Mouse (Mus musculus) forebrain, postnatal 0 days (tissue): Measurements from ENCODE around the gene Hp1bp3. TPM values are rescaled to one million over a fixed set of nuclear protein-coding genes. Genes with fewer than 3 reads are reported as not detected.

Experiments used
- ATAC-seq: fragments of 200-750 bp; cut with Nextera tagmentation; 2 replicates; pipeline ENCODE4 v1.8.0; 2017; ENCODE audit warnings: mild to moderate bottlenecking, moderate library complexity
- DNase-seq: peaks from one replicate; pipeline ENCODE4 v3.0.0-alpha.2; 2015
- H3K27ac ChIP-seq: fragments of 300-500 bp; sonication (generic); 2 replicates; pipeline ENCODE4 v1.5.1; 2014; ENCODE audit warnings: low read depth, mild to moderate bottlenecking, antibody characterized with exemption, low read length, moderate library complexity, mixed read lengths
- H3K27me3 ChIP-seq: fragments of 300-500 bp; sonication (generic); 2 replicates; pipeline ENCODE4 v1.6.1; 2014; ENCODE audit warnings: mild to moderate bottlenecking, low read length, mixed read lengths; ENCODE audit not compliant: insufficient read depth
- H3K36me3 ChIP-seq: fragments of 300-500 bp; sonication (generic); 2 replicates; pipeline ENCODE4 v1.6.1; 2014; ENCODE audit warnings: mild to moderate bottlenecking, moderate library complexity; ENCODE audit not compliant: insufficient read depth
- H3K4me1 ChIP-seq: fragments of 300-500 bp; sonication (generic); 2 replicates; pipeline ENCODE4 v1.6.1; 2014; ENCODE audit warnings: antibody characterized with exemption; ENCODE audit not compliant: insufficient read depth
- H3K4me2 ChIP-seq: fragments of 300-500 bp; sonication (generic); 2 replicates; pipeline ENCODE4 v1.6.1; 2014; ENCODE audit warnings: low read depth, mild to moderate bottlenecking, moderate library complexity
- H3K4me3 ChIP-seq: fragments of 300-500 bp; sonication (generic); 2 replicates; pipeline ENCODE4 v1.5.1; 2014; ENCODE audit warnings: low read depth, low read length, mixed read lengths
- H3K9ac ChIP-seq: fragments of 300-500 bp; sonication (generic); 2 replicates; pipeline ENCODE4 v1.6.1; 2014; ENCODE audit warnings: mild to moderate bottlenecking
- H3K9me3 ChIP-seq: fragments of 300-500 bp; sonication (generic); 2 replicates; pipeline ENCODE4 v1.6.1; 2016; ENCODE audit warnings: low read length
- CTCF ChIP-seq: sonication (generic); IDR thresholded peaks from 2 replicates; pipeline ENCODE4 v1.5.1; 2016; ENCODE audit warnings: antibody characterized with exemption, control low read depth, low read depth
- WGBS: fragments of 180-500 bp; shearing (Covaris S2); extraction: QIAGEN DNeasy Blood & Tissue Kit; methylation state at CpG from one replicate; pipeline ENCODE4 v1.1.7; 2014; 5-methylcytosine and 5-hydroxymethylcytosine counted together
- polyA plus RNA-seq: library from polyadenylated mRNA; unstranded; fragments of >200 nt; fragmentation: Nextera tagmentation; extraction: Ambion mirVana; gene quantifications from 2 replicates; pipeline ENCODE4 v1.2.1, GENCODE M21; 2015
- total RNA-seq: library from RNA; depleted of rRNA; stranded (reverse); fragments of >200 nt; gene quantifications from 2 replicates; pipeline ENCODE4 v1.2.3, GENCODE M21; 2014

The Hp1bp3 gene
- total and polyA plus RNA-seq, 2 experiments from 2014 or later, result 209 to 217 TPM

DNA sequence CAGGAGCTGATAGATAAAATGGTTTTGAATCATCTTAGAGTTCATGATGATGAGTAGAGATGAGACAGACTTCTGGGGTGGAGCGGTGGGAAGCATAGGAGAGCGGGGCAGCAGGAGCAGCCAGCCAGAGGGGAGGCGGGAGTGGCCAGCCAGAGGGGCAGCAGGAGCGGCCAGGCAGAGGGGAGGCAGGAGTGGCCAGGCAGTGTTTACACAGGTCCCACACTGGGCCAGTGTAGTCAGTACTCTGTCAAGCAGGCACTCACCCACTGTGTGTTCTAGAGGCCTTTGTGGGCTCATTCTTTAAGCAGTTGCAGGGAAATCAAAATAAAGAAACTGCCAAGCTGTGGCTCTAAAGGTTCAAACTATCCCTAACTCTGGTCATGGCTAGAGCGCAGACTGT is 32.0 kb upstream of the Hp1bp3 start:
- H3K9me3 ChIP-seq, result no peaks in the 10 kb centered on the region
- no peak for DNase-seq
- H3K27me3 ChIP-seq, result no peaks in the 10 kb centered on the region
- no peak overlapping the region for H3K27ac ChIP-seq
- no peak for ATAC-seq
- TF ChIP-seq CTCF, result no peak
- H3K4me2 ChIP-seq, result no peak overlapping the region
- H3K4me1 ChIP-seq, result no peaks in the 10 kb centered on the region
- H3K4me3 ChIP-seq, result no peak overlapping the region
- H3K9ac ChIP-seq, result no peak overlapping the region
- H3K36me3 ChIP-seq, result peaks cover 77% of the 10 kb centered on the region
- WGBS, result 81% methylated on average over 5 of the region's 5 CpGs

DNA sequence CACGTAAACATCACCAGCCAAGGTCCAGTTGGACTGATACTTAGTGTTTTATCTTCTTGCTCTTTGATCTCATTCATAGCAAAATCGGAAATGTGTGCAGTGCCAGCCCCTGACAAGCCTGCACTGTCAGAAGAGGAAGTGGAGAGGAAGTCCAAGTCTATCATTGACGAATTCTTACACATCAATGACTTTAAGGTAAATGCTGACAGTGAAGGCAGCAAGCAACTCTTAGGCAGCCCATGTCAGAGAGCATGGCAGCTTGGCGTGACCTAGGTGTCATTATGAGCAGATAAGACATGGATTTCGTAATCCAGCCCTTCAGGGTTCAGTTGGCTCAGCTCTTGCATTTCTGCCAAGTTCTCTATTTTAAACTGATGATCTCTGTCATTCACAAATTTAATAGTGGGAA is 31.5 kb upstream of the Hp1bp3 start:
- Histone ChIP-seq H3K27ac (no peak overlapping the region), H3K27me3 (no peaks in the 10 kb centered on the region), H3K4me3 (no peak overlapping the region), H3K9ac (no peak overlapping the region), H3K36me3 (peaks cover 79% of the 10 kb centered on the region), H3K9me3 (no peaks in the 10 kb centered on the region), H3K4me2 (no peak overlapping the region), H3K4me1 (no peaks in the 10 kb centered on the region)
- WGBS, result 88% methylated on average over 5 of the region's 5 CpGs
- TF ChIP-seq CTCF, result no peak
- DNase-seq, result no peak
- ATAC-seq, result no peak

GRCm38 (mm10) chr4:138185961-138186360 is 30.1 kb upstream of the Hp1bp3 start:
- no peak overlapping the region for H3K4me3 ChIP-seq
- no peak for DNase-seq
- no peak for ATAC-seq
- no peaks in the 10 kb centered on the region for H3K27me3 ChIP-seq
- H3K9ac ChIP-seq, result no peak overlapping the region
- WGBS, result 93% methylated on average over 7 of the region's 7 CpGs
- H3K9me3 ChIP-seq, result no peaks in the 10 kb centered on the region
- peaks cover 78% of the 10 kb centered on the region for H3K36me3 ChIP-seq
- TF ChIP-seq CTCF, result no peak
- H3K4me1 ChIP-seq, result no peaks in the 10 kb centered on the region
- H3K27ac ChIP-seq, result no peak overlapping the region
- H3K4me2 ChIP-seq, result no peak overlapping the region

DNA sequence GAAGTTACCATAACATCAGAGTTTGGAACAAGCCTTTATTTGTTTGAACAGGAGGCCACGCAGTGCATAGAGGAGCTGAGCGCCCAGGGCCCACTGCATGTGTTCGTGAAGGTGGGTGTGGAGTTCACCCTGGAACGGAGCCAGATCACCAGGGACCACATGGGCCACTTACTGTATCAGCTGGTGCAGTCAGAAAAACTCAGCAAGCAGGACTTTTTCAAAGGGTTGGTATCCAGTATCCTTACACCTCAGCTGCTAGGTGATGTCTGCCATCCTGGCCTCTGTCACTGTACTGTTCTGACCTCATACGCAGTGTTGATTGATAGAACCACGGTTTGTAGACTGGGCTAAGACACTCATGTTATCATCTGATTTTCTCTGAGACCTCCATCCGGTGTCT is 28.1 kb upstream of the Hp1bp3 start:
- Histone ChIP-seq H3K36me3 (peaks cover 87% of the 10 kb centered on the region), H3K4me1 (no peaks in the 10 kb centered on the region), H3K27ac (no peak overlapping the region), H3K4me3 (no peak overlapping the region), H3K4me2 (no peak overlapping the region), H3K9ac (no peak overlapping the region), H3K27me3 (no peaks in the 10 kb centered on the region), H3K9me3 (no peaks in the 10 kb centered on the region)
- WGBS, result 88% methylated on average over 7 of the region's 7 CpGs
- DNase-seq (no peak), ATAC-seq (no peak)
- no peak for TF ChIP-seq CTCF

- no peak for TF ChIP-seq CTCF
- H3K9ac ChIP-seq, result no peak overlapping the region
- ATAC-seq (no peak), DNase-seq (no peak)
- H3K4me1 ChIP-seq, result no peaks in the 10 kb centered on the region
- H3K27ac ChIP-seq, result no peak overlapping the region
- 68% methylated on average over 5 of the region's 5 CpGs for WGBS
- H3K4me2 ChIP-seq, result no peak overlapping the region
- H3K9me3 ChIP-seq, result no peaks in the 10 kb centered on the region
- H3K27me3 ChIP-seq, result no peaks in the 10 kb centered on the region
- H3K36me3 ChIP-seq, result peaks cover 87% of the 10 kb centered on the region
- no peak overlapping the region for H3K4me3 ChIP-seq
Observed at GRCm38 (mm10) chr4:138192561-138192960, 23.5 kb upstream of the Hp1bp3 start.

GRCm38 (mm10) chr4:138200769-138201168 is 15.3 kb upstream of the Hp1bp3 start:
- Histone ChIP-seq H3K9ac (no peak overlapping the region), H3K27me3 (no peaks in the 10 kb centered on the region), H3K36me3 (peaks cover 79% of the 10 kb centered on the region), H3K9me3 (no peaks in the 10 kb centered on the region), H3K4me2 (no peak overlapping the region), H3K4me3 (no peak overlapping the region), H3K4me1 (no peaks in the 10 kb centered on the region), H3K27ac (no peak overlapping the region)
- no peak for ATAC-seq
- no peak for DNase-seq
- no peak for TF ChIP-seq CTCF
- 92% methylated on average over 3 of the region's 3 CpGs for WGBS

GRCm38 (mm10) chr4:138201696-138202095 is 14.4 kb upstream of the Hp1bp3 start:
- no peak for DNase-seq
- H3K27ac ChIP-seq, result no peak overlapping the region
- no peak overlapping the region for H3K4me2 ChIP-seq
- no peak for ATAC-seq
- H3K9me3 ChIP-seq, result no peaks in the 10 kb centered on the region
- peaks cover 73% of the 10 kb centered on the region for H3K36me3 ChIP-seq
- no peaks in the 10 kb centered on the region for H3K4me1 ChIP-seq
- 86% methylated on average over 9 of the region's 9 CpGs for WGBS
- no peak for TF ChIP-seq CTCF
- H3K27me3 ChIP-seq, result no peaks in the 10 kb centered on the region
- no peak overlapping the region for H3K4me3 ChIP-seq
- H3K9ac ChIP-seq, result no peak overlapping the region

DNA sequence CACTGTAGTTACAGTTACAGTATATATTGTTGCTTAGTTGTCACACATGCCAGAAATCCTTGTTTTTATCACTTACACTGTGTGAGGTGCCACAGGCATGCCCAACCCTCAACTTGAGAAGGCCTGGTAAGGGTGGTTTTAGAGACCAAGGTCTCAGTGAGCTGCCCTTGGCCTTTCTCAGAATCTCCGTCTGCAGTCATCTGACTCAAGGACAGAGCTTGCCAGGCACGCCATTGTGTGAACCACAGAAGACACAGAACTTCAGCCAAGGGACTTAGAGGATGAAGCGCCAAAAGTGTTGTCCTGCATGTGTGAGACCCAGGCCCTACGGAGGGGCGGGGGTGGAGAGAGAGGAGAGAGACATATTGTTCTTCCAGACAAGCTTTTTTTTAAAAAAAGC is 6.0 kb upstream of the Hp1bp3 start:
- TF ChIP-seq CTCF, result no peak
- 89% methylated on average over 5 of the region's 5 CpGs for WGBS
- Histone ChIP-seq H3K36me3 (peaks cover 45% of the 10 kb centered on the region), H3K4me3 (no peak overlapping the region), H3K9me3 (no peaks in the 10 kb centered on the region), H3K27ac (no peak overlapping the region), H3K4me1 (no peaks in the 10 kb centered on the region), H3K9ac (no peak overlapping the region), H3K4me2 (no peak overlapping the region), H3K27me3 (no peaks in the 10 kb centered on the region)
- ATAC-seq (no peak), DNase-seq (no peak)
